Mouse (Mus musculus) thymus, postnatal 0 days (tissue): ENCODE measurements around the gene Pigw. TPM values are rescaled to one million over a fixed set of nuclear protein-coding genes. Genes with fewer than 3 reads are reported as not detected.

ENCODE experiments used
- DNase-seq: peaks from one replicate; pipeline ENCODE4 v3.0.0-alpha.2; 2015; ENCODE audit warnings: low spot score
- polyA plus RNA-seq: library from polyadenylated mRNA; unstranded; fragments of >200 nt; fragmentation: Nextera tagmentation; extraction: Ambion mirVana; gene quantifications from 2 replicates; pipeline ENCODE4 v1.2.1, GENCODE M21; 2015

The Pigw gene
- 2.0 and 2.4 TPM in 2 replicates for polyA plus RNA-seq

DNA sequence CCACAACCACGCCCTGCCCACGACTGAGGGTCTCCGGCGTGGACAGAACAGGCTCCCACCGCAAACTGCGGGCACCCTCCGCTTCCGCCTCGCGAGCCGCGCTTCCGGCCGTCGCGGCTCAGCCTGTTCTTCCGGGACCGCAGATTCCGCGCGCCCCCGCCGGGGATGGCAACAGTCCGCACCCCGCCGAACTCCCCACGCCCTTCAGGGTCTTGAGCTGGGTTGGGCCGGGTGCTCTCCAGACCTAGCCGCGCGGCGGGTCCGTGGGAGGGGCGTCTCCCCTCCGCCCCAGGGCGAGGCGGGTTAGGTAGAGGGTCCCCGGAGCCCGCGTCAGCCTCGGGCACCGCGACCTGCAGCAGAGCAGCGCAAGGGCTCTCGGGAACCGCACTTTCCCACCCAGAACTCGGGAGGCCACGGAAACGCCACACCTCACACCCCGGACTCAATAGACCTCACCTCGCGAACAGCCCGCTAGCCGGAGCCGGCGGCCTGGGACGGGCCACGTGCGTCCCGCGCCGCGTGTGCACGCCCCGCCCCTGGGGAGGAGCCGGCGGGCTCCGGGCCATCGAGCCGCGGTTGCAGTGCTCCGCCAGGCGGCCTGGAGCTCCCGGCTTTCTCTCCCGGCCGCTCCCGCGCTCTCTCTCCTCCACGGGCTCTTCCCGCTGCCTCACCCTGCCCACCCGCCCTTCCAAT, at the start of gene Pigw, which contains the start of gene Myo19:
TSS of gene Pigw (minus strand) at position 514 of the 693 bp plus-strand sequence.
TSS of gene Myo19 (plus strand) at position 377 of the 693 bp plus-strand sequence.
- DNase-seq: peak; percentile 78

DNA sequence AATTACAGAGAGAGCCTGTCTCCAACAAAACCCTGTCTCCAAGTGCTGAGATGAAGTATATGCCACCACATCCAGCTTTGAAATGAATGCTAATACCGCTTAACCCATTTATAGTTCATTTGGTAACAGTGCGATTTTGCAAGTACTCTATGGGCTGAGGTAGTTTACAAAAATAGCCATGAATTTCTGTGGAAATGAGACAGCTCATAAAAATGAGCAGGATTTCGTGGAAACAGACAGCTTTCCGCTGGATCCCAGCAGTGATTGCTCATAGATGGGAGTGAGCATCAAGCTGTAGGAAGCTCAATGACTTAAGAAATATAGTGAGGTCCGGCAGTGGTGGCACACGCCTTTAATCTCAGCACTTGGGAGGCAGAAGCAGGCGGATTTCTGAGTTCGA, 40.9 kb upstream of the Pigw start:
- DNase-seq: no peak

DNA sequence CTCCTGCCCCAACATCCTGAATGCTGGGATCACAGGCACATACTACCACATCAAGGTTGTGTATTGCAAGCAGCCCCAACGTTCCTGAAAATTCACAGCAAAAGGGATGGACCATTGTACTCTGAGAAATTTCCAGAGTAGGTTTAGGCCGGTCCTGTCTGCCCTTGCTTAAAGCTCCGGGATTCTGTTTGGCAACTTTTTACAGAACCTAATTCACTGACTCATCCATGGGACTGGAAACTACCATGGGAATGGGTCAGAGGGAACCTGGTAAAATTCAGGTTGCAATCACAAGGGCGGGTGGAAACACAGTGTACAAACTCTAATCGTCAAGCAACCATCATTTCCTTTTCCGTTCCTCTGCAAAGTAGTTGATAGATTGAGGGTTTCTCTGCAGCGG, 39.9 kb upstream of the Pigw start:
- DNase-seq: no peak

DNA sequence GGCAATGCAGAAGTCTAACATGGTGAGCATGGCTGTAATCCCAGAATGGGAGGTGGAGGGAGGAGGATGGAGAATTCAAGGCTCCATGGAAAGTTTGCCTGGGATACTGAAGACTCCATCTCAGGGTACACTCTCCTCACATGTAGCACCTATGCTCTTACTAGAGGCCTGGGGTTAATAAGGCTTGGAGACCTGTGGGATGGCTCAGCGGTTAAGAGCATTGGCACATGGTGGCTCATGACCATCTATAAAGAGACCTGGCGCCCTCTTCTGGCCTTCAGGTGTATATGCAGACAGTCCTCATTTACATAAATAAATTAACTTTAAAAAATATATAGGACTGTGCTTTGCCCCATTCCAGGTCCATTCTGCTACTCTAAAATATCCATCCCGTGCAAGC, 39.2 kb upstream of the Pigw start:
- DNase-seq: peak; percentile 48

DNA sequence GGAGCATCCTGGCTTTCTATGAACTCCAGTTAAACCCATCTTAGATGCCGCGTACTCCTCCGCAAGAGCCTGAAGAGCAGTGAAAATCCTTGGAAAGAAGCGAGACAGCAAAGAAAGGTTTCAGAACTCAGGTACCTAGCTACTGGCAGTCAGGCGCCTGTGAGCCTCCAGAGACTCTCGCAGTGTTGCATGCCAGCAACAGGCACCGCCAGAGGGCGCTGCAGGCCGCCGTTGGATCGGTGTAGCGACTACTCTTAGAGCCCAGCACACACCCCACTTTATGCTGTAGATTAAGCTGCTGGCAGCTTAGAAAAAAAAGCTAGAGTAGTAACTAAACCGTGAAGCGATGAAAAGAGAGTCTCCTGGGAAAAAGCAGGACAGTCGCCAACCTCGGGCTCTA, 38.3 kb upstream of the Pigw start:
- peak; percentile 80 for DNase-seq

DNA sequence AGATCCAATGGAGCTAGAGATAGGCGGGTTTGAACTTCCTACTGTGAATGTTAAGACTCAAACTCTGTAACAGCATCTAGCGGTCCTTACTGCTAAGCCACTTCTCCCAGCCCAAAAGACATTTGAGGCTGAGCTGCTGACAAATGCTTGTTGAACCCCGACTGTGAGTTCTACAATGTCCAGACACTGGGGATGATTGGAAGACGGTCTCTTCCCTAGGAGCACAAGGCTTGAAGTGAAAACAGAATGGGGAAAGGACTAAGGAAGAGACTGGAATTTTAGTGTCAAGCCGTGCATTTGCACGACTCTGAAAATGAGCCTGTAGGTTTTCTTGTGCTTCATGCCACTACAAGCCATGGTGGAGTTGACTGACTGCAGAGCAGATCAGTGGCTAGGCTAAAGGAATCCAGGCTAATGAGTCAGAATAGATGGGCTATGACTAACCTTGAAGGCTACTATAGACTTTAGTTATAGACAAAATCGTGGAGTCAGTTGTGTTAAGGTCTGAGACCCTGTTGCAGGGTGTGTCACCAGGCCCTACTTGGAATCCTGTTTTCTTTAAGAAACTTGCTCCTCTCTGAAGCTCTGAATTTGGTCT, 36.7 kb upstream of the Pigw start:
- no peak for DNase-seq

DNA sequence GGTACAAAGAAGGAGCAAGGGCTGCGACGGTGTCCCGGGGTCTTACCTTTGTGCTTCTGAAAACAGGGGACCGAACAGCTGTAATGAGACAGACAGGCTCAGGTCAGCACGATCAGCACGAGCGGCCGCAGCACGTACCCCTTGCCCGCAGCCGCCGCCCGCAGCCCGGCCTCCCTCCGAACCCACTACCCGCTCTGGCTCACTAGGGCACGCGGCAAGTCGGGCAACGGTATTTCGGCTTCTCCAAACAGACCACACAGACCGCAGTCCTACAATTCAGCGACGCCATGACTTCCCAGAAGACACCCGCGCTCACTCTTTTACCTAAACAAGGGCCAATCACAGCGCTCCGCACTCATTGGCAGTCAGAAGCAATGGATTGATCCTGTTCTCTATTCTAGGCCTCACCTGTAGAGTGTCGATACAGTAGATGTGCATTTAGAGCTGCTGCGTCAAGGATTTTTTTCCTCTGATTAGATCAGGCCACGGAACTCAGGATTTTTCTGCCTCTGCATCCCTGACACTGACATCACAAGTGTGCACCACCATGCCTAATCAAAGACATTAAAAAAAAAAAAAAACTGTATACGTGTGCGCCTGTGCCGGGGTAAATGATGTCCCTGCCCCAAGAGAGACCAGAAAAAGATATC, 36.1 kb upstream of the Pigw start, which contains the start of gene Znhit3:
TSS of gene Znhit3 (minus strand) at position 314 of the 650 bp plus-strand sequence.
- peak; percentile 91 for DNase-seq

DNA sequence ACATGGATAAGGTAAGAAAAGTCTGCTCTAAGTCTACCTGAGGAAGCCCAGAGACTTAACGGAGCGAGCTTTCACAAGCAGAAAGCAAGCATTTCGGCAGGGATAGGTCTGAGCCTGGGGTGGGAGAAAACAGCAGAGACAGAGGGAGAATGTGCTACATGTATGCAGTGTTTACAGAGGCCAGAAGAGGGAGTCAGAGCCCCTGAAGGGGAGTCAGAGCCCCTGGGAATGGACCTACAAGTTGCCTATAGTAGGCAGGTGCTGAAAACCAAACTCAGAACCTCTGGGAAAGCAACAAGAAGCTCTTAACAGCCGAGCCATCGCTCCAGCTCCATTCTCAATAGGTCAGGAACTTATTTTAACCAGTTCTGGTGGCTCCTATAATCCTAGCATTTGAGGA, 34.6 kb upstream of the Pigw start:
- no peak for DNase-seq

DNA sequence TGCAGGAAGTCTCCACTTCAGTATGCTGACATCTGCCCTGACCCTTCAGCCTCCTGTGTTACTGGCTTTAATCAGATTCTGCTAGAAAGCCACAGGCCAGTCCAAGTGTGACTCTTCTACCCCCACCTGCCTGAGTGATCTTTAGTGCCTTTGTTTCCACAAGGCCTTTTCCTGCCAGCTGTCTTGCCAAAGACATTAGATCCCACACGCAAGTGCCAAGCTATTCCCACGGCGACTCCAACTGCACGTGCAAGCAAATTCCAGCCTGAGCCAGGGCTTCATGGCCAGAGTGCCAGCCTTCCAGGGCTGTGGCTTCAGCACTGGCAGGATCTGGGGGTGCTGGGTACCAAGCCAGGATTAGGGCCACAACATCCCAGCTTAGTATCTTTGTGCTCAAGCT, 30.3 kb upstream of the Pigw start:
- no peak for DNase-seq

DNA sequence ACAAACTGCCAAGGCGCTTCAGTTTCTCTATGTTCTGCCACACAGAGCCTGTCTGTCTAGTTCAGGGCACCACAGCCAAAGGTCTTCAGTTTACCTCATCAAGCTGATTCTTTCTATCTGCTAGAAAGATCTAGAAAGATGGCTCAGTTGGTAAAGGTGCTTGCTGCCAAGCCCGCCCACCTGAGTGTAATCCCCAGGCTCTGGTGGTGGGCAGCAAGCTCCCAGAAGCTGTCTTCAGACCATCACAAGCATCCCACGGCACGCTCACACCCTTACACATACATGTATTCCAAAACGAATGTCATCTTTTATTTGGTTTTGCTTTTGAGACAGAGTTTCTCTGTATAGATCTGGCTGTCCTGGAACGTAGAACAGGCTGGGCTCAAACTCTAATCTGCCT, 28.4 kb upstream of the Pigw start:
- DNase-seq: no peak

DNA sequence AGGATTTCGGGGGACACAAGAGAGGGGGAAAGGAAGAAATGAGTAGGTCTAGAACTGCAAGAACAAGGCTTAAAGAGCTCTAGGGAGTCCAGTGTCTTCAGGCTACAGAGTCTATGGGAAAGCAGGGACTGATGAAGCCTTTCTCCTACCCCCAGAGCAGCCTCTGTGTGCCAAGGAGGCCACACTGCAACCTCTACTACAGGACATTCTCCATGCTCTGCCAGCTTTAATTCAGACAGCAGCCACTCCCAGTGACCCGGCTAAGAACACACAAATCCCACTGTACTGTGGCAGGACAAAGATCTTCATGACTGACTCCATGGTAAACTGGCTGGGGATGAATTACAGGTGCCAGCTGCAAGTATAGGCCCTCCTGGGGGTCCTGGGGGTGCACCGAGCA, 27.0 kb upstream of the Pigw start:
- DNase-seq: no peak

DNA sequence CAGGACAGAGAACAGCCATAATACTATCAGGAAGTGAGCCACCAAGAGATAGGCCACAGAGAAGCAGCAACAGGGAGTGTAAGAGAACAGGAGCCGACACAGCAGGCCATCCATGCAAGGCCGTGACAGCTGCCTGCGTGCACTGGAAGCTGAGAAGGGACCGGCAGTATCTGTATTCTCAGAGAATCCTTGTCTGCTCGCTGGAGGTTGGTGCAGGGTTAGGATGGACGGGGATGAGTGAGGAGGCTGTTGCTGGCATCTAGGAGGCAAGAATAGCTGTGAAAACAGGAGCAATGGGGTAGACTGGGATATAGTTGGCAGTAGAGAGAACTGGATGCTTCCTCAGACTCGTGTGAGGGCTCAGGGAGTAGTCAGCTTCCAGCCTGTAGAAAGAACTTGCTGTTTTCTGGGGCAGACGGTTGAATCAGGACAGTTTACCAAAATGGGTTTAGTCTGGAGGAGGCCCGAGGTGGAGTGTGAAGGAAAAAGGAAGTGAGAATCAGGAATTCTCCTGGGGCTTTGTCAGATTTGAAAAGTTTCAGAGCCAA, 24.6 kb upstream of the Pigw start:
- DNase-seq: no peak

DNA sequence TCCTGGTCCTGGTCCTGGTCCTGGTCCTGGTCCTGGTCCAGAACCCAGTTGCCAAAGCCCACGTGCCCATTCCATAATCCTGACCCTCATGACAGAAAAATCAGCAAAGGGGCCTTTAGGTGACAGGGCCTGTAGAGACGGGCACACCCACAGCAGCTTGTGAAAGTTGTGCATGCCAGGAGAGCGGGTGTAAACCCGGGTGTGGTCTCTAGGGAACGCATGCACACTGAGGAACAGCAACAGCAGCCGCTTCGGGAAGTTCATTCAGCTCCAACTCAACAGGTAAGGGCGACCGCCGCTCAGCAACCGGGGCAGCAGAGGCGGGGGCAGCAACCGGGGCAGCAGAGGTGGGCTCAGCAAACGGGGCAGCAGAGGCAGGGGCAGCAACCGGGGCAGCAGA, 13.0 kb upstream of the Pigw start:
- DNase-seq: no peak

DNA sequence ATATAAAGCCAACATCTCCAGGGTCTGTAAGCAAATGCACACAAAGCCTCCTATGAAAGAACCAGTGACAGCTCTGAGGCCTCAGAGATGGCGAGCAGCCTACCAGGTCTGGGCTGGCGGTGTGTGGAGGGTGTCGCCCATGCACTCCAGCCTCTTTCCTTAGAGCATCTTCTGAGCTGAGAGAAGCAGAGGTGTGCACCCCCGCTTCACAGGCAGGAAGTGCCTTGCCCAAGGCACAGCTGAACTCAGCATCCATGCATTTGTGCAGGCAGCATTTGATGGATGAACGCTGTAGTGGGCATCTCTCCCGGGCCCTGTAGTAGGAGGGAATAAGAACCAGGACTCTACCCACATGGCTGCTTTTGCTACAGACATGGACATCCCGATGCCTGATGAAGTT, 11.6 kb upstream of the Pigw start:
- DNase-seq: no peak

DNA sequence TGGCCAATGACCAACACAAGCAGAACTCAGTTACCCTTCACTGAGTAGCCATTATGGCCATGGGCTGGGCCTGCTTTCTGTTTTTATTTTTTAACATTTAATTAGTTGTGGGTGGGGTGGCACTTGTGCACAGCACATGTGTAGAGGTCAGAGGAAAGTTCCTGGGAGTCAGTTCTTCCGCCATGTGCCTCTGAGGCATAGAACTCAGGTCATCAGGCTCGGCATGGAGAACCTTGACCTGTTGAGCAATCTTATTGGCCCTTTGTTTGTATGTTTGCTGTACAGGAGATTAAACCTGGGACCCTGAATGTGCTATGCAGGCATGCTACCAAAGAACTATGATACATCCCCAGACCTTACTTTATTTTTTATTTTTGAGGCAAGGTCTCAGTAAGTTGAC, 9.4 kb upstream of the Pigw start:
- DNase-seq: no peak

DNA sequence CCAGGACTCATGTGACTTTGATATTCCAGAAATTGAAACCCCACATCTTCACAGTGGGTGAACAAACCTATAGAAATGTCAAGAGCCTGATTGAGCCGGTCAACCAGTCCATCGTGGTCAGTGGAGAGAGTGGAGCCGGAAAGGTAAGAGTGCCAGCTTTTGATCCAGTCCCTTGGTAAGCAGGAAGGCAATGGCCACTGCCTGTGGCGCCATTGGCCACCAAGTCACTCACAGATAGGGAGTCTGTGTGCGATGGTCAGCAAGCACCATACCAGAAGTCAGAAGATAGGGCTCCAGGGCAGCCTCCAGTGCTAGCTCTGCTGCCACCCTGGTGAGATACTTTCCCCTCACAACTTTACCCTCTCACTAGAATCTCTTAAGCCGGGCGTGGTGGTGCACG, 7.9 kb upstream of the Pigw start:
- no peak for DNase-seq

DNA sequence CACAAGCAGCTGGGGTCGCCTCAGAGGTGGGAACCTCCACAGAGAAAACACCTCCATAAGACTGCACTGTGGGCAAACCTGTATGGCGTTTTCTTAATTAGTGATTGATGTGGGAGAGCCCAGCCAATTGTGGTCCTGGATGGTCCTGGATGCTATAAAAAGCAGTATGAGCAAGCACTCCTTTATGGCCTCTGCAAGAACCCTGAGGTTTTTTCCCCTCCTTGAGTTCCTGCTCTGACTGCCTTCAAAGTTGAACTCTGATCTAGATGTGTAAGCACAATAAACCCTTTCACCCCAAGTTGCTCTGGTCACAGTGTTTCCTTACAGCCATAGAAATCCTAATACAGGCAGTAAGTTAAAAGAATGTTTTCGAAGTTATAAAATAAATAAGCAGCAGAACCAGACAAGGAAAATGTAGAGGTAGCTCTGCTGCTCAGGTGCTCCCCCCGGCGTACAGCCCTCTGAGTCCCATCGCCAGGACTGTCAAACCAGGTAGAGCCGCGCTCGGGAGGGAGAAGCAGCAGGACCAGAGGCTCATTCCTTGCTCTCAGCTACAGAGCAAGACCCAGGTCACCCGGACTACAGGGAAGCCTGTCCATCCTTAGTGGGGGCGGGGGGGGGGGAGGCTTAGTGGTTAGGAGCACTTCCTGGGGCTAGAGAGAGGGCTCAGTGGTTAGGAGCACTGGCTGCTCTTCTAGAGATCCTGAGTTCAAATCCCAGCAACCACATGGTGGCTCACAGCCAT, 6.9 kb upstream of the Pigw start:
- no peak for DNase-seq

DNA sequence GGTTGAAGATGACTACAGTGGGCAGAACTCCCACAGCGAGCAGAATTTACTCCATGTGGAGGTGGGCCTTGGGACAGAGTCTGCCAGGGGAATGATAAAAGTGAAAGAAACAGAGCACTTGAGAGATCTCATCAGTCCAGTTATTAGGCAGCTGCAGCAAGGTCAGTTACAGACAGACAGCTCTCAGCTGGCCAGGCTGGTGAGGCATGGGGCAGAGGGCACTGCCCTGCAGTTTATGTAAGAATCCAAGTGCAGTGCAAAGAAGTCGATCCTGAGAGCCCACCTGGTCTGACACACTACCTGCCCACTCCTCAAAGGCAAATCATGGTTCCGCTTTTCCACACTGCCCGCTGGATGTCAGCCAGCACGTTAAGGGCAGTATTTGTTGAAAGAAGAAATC, 6.2 kb upstream of the Pigw start:
- DNase-seq: no peak

DNA sequence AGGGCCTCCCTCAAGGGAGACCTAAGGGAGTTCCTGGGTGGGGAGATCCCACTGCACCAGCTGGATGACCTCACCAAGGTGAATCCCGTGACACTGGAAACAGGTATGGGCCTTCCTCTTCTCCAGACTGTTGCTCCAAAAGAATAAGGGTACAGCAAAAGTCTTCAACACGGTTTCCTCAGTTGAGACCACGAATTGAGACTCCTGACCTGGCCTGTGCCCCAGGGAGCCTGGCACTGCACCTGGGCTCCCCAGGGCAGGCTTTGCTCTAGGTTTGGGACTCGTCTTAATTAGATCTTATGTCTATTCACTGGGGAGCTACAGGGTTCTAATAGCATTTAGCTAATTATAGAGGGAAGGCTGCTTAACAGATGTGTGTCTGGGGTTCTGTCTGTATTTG, 5.2 kb upstream of the Pigw start:
- no peak for DNase-seq

DNA sequence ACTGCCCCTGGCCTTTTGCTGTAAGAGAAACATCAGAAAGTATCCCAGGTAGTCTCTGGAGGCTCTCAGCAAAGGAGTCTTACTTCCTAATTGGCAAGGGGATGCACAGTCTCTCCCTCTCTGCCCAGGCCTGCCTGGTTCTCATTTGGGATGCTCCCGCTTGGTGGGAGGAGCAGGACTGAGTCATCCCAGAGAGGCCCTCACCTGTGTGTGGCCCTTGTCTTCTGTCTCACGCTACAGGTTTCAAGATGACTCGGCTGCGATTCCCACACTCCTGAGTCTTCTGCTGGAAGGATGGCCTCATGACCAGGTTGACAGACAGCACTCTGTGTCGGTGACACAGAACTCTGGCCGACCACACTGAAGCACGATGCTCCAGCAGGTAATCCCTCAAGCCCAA, 2.3 kb upstream of the Pigw start:
- DNase-seq: no peak

DNA sequence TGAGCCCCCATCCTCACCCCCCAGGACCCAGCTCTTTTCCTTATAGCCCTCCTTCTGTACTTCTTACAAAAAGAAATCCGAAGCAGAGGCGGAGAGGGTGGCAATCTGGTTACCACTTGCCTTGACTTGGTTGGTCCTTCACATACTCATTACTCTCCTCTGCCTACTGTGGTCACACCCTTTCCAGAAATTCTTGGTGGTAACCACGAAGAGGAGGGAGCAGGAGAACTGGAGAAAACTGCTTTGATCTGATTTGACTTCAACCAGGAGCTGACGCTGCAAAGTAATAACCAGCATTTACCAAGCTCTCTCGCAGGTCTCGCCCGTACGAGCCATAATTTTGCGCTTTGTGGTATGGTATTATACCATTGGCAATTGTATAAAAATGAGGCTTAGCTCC, 886 bp upstream of the Pigw start:
- no peak for DNase-seq

DNA sequence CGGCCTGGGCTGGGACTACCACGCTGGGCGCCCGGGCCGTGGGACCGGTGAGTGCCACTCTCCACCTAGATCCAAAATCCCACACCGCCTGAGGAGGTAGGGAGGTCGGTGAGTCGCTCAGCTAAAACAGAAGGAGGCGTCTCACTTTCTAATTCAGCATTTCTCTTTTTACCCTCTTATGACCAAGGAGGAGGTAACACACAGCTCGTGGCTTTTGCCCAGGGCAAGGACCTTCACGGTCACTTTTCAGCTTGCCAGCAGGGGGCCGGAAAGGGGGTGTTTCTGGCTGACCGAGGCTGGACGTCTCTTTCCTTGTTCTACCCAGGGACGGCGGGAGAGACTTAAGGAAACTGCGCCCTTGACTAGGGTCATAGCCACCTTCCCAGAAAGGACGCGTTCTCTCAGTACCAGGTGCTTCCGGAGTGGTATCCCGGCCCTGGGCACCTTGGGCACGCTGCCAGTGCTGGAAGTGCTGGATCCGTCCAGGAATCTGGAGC, 428 bp upstream of the Pigw start:
- DNase-seq: no peak
